Mouse (Mus musculus): ENCODE data around the gene Gm36176. TPM values are rescaled to one million over a fixed set of nuclear protein-coding genes. Genes with fewer than 3 reads are reported as not detected.

Gm36176 gene
- not detected in 2 replicates for polyA plus RNA-seq (2012; rRNA removed; ENCODE audit: low replicate concordance)

GRCm38 (mm10) chr10:77846503-77846902, at the start of gene Gm36176:
Gene Gm36176, plus strand, starts transcription at chr10:77846803.

GRCm38 (mm10) chr10:77798921-77799508, 47.6 kb upstream of the Gm36176 start, which contains the start of gene Gm19668:
Gene Gm19668, minus strand, starts transcription at chr10:77799133.

GRCm38 (mm10) chr10:77811743-77812142, 34.9 kb upstream of the Gm36176 start, which contains the start of gene Gm9507:
Gene Gm9507, minus strand, starts transcription at chr10:77811843.

GRCm38 (mm10) chr10:77814382-77814781, 32.2 kb upstream of the Gm36176 start, which contains the start of gene Gm2696:
Gene Gm2696, plus strand, starts transcription at chr10:77814682.

GRCm38 (mm10) chr10:77826951-77827350, 19.7 kb upstream of the Gm36176 start, which contains the start of gene Krtap10-4:
Gene Krtap10-4, minus strand, starts transcription at chr10:77827095.

GRCm38 (mm10) chr10:77835647-77836046, 11.0 kb upstream of the Gm36176 start, which contains the start of gene Krtap10-10:
Gene Krtap10-10, plus strand, starts transcription at chr10:77835947.

GRCm38 (mm10) chr10:77852559-77852958, 6.0 kb downstream of the Gm36176 start, which contains the start of gene Gm10318:
Gene Gm10318, plus strand, starts transcription at chr10:77852859.

GRCm38 (mm10) chr10:77861675-77862074, 15.1 kb downstream of the Gm36176 start, which contains the start of gene Gm3285:
Gene Gm3285, plus strand, starts transcription at chr10:77861975.

Other genes starting within 250 kb of the Gm36176 start
- gene Sumo3, start 240.7 kb upstream of the Gm36176 start, polyA plus RNA-seq (2012; rRNA removed; ENCODE audit: low replicate concordance), result 136 and 145 TPM in 2 replicates
- gene Gm49325, start 240.6 kb upstream of the Gm36176 start, polyA plus RNA-seq (2012; rRNA removed; ENCODE audit: low replicate concordance), result not detected in 2 replicates
- 37.7 and 49.2 TPM in 2 replicates for gene Ube2g2, start 224.5 kb upstream of the Gm36176 start, polyA plus RNA-seq (2012; rRNA removed; ENCODE audit: low replicate concordance)
- 0.49 and 0.69 TPM in 2 replicates for gene Tspear, start 160.2 kb upstream of the Gm36176 start, polyA plus RNA-seq (2012; rRNA removed; ENCODE audit: low replicate concordance)
- gene Gm19402, start 156.0 kb upstream of the Gm36176 start, polyA plus RNA-seq (2012; rRNA removed; ENCODE audit: low replicate concordance), result not detected in 2 replicates
- not detected in 2 replicates for gene Gm9508, start 149.6 kb upstream of the Gm36176 start, polyA plus RNA-seq (2012; rRNA removed; ENCODE audit: low replicate concordance)
- gene Gm10272, start 140.2 kb upstream of the Gm36176 start, polyA plus RNA-seq (2012; rRNA removed; ENCODE audit: low replicate concordance), result not detected in 2 replicates
- not detected in 2 replicates for gene Gm10024, start 135.3 kb upstream of the Gm36176 start, polyA plus RNA-seq (2012; rRNA removed; ENCODE audit: low replicate concordance)
- gene Gm10142, start 131.0 kb upstream of the Gm36176 start, polyA plus RNA-seq (2012; rRNA removed; ENCODE audit: low replicate concordance), result not detected in 2 replicates
- gene Krtap12-1, start 126.2 kb upstream of the Gm36176 start, polyA plus RNA-seq (2012; rRNA removed; ENCODE audit: low replicate concordance), result not detected in 2 replicates
- gene Gm10100, start 120.3 kb upstream of the Gm36176 start, polyA plus RNA-seq (2012; rRNA removed; ENCODE audit: low replicate concordance), result not detected in 2 replicates
- not detected in 2 replicates for gene Gm18596, start 104.2 kb upstream of the Gm36176 start, polyA plus RNA-seq (2012; rRNA removed; ENCODE audit: low replicate concordance)
- not detected in 2 replicates for gene Gm9736, start 95.4 kb upstream of the Gm36176 start, polyA plus RNA-seq (2012; rRNA removed; ENCODE audit: low replicate concordance)
- gene Gm3233, start 87.1 kb upstream of the Gm36176 start, polyA plus RNA-seq (2012; rRNA removed; ENCODE audit: low replicate concordance), result not detected in 2 replicates
- not detected in 2 replicates for gene Gm3238, start 75.5 kb upstream of the Gm36176 start, polyA plus RNA-seq (2012; rRNA removed; ENCODE audit: low replicate concordance)
- gene Gm7138, start 69.9 kb upstream of the Gm36176 start, polyA plus RNA-seq (2012; rRNA removed; ENCODE audit: low replicate concordance), result not detected in 2 replicates
- gene Gm3250, start 64.3 kb upstream of the Gm36176 start, polyA plus RNA-seq (2012; rRNA removed; ENCODE audit: low replicate concordance), result not detected in 2 replicates
- gene Gm7137, start 58.6 kb upstream of the Gm36176 start, polyA plus RNA-seq (2012; rRNA removed; ENCODE audit: low replicate concordance), result not detected in 2 replicates
- not detected in 2 replicates for gene Gm9639, start 51.7 kb upstream of the Gm36176 start, polyA plus RNA-seq (2012; rRNA removed; ENCODE audit: low replicate concordance)
- gene Gm19668, start 47.7 kb upstream of the Gm36176 start, polyA plus RNA-seq (2012; rRNA removed; ENCODE audit: low replicate concordance), result not detected in 2 replicates
- gene Gm9507, start 35.0 kb upstream of the Gm36176 start, polyA plus RNA-seq (2012; rRNA removed; ENCODE audit: low replicate concordance), result not detected in 2 replicates
- gene Gm2696, start 32.1 kb upstream of the Gm36176 start, polyA plus RNA-seq (2012; rRNA removed; ENCODE audit: low replicate concordance), result not detected in 2 replicates
- not detected in 2 replicates for gene Krtap10-4, start 19.7 kb upstream of the Gm36176 start, polyA plus RNA-seq (2012; rRNA removed; ENCODE audit: low replicate concordance)
- gene Krtap10-10, start 10.9 kb upstream of the Gm36176 start, polyA plus RNA-seq (2012; rRNA removed; ENCODE audit: low replicate concordance), result not detected in 2 replicates
- gene Gm10318, start 6.1 kb downstream of the Gm36176 start, polyA plus RNA-seq (2012; rRNA removed; ENCODE audit: low replicate concordance), result not detected in 2 replicates
- gene Gm3285, start 15.2 kb downstream of the Gm36176 start, polyA plus RNA-seq (2012; rRNA removed; ENCODE audit: low replicate concordance), result not detected in 2 replicates
- gene Lrrc3, start 55.7 kb downstream of the Gm36176 start, polyA plus RNA-seq (2012; rRNA removed; ENCODE audit: low replicate concordance), result 3.1 and 4.6 TPM in 2 replicates
- gene Trpm2, start 123.8 kb downstream of the Gm36176 start, polyA plus RNA-seq (2012; rRNA removed; ENCODE audit: low replicate concordance), result 4.3 and 5.9 TPM in 2 replicates
- gene 1810043G02Rik, start 131.7 kb downstream of the Gm36176 start, polyA plus RNA-seq (2012; rRNA removed; ENCODE audit: low replicate concordance), result 44.5 and 83.3 TPM in 2 replicates
- 168 and 171 TPM in 2 replicates for gene Pfkl, start 163.3 kb downstream of the Gm36176 start, polyA plus RNA-seq (2012; rRNA removed; ENCODE audit: low replicate concordance)
- 3.0 and 3.2 TPM in 2 replicates for gene Dnmt3l, start 195.1 kb downstream of the Gm36176 start, polyA plus RNA-seq (2012; rRNA removed; ENCODE audit: low replicate concordance)
- 1.9 and 5.8 TPM in 2 replicates for gene Aire, start 196.8 kb downstream of the Gm36176 start, polyA plus RNA-seq (2012; rRNA removed; ENCODE audit: low replicate concordance)
- 44.8 and 47.5 TPM in 2 replicates for gene Icosl, start 222.5 kb downstream of the Gm36176 start, polyA plus RNA-seq (2012; rRNA removed; ENCODE audit: low replicate concordance)